Mouse (Mus musculus) MN1 (cell line): Measurements from ENCODE around the gene Mrap2.
"Not testable (repeated sequence)": the region's sequence is repeated elsewhere in the genome, so short reads cannot be mapped to it uniquely, and the experiment has no call there.

Source experiments
- DNase-seq: peaks from one replicate; pipeline ENCODE4 v3.0.0-alpha.2; 2016; ENCODE audit warnings: low spot score

Mrap2 gene

DNA sequence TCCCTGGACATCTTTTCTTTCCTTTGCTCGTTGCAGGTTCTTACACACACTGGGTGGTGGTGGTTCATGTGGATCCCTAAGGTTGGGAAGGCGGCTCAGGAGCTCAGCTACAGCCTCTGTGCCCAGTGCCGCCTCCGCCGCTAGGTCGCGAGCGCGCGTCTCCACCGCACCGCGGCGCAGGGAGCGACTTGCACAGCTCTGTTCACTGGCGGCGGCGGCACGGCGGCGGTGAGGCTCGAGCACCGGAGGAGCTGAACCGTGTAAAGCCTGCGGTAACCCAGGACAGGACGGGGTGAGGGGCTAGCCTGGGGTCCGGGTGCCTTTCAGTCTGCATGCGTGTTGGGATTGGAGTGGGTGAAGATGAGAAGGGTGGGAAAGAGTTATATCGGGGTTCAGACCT, at the start of gene Mrap2:
Mrap2 (plus strand) TSS at position 201 of the 400 bp plus-strand sequence.
- no peak for DNase-seq

- peak; percentile 61 for DNase-seq
These were observed 46.1 kb upstream of the Mrap2 start for GRCm38 (mm10) chr9:87097989-87098388.

GRCm38 (mm10) chr9:87115019-87115418, 29.1 kb upstream of the Mrap2 start:
- peak; percentile 19 for DNase-seq

- peak; percentile 48 for DNase-seq
These were observed 28.6 kb upstream of the Mrap2 start for GRCm38 (mm10) chr9:87115456-87115931.

DNA sequence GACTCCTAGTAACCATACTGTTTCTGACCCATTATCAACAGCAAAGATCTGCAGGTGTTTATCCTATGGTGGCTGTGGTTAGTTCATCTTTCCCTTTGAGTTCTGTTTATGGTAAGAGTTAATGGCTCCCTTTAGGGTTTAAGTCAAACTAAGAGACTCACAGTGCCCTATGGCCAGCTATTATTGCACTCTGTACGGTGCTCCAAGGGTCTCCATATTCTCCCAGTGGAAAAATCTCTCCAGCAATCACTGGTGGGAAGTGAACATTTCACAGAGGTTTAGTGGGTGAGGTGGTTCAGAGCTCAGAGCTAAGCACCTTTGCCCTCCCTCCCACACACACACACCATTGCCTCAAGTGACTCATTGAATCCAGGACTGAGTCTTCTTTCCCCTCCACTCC, 28.1 kb upstream of the Mrap2 start:
- no peak for DNase-seq

GRCm38 (mm10) chr9:87118996-87119395, 25.1 kb upstream of the Mrap2 start:
- no peak for DNase-seq

DNA sequence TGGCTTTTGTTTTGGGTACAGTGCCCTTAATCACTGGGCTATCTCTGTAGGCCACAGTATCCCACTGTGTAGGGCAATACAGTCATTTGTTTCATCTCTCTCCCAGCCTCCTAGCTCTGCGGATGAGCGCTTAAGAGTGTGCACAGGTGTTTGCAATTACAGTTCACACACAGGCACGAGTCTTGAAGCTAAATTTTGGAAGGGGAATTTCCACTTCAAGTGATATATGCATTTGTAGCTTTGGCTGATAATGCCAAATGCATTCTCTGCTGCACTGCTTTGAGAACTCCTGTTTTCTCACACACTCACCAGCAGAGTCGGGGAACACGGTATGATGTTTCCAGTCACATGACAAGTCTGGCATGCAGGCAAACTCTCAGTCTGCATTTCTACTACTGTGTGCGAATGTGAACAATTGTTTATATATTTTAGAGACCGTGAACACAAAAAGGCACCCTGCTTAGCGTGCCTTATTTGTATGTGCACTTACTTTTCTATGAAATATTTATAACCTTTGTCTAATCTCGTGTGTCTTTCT, 22.1 kb upstream of the Mrap2 start:
- DNase-seq: no peak

DNA sequence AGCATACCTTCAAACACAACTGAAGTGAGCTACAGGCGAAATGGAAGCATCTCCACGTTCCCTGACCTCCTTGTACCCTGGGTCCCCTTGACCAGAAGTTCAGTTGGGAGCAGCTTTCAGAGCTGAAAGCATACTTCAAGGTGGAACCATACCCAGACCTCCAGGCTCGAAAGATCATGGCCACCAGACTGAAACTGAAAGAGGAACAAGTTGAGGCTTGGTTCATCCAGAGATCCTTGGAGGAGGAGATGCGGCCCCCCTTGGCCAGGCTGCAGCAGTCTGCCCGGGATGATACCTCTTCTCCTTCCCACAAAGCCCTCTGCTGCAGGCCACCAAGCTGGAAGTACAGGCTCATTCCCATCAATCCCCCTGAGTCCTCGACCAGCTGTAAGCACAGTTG, 17.1 kb upstream of the Mrap2 start:
- not testable (repeated sequence) for DNase-seq

DNA sequence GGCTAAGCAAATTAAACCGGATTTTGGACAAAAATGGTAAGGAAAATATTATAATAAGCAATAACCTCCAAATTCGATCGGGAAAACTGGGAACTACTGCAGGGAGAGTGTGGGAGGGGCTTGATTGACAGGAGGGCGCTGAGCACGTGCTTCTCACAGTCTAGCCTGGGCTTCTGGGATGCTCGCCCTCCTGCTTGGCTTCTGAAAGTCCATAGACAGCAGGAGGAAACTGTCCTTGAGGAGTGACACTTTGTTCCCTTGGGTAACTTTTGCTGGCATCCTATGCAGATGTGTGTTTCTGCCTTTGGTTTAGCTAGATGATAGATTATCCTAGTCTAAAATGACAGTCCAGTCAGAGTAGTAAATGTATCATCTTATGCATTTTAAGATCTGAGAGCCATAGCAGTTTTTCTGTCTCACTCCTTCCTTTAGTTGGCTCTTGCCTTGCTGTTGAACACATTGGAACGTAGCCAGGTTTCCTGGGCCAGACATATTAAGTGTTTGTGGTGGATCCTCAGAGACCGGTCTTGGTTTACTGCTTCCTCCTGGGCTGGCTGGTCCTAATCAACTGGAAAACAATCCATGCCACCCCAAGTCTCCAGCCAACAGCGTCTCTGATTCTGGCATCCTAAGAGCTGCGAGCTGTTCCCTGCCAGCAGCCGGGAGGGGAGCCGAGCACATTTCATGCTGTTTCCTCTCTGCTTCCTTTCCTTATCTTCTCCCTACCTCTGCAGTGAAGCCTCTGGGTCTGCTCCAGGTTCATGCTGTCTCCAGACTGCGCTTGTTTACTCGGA, 8.1 kb upstream of the Mrap2 start:
- peak; percentile 63 for DNase-seq

DNA sequence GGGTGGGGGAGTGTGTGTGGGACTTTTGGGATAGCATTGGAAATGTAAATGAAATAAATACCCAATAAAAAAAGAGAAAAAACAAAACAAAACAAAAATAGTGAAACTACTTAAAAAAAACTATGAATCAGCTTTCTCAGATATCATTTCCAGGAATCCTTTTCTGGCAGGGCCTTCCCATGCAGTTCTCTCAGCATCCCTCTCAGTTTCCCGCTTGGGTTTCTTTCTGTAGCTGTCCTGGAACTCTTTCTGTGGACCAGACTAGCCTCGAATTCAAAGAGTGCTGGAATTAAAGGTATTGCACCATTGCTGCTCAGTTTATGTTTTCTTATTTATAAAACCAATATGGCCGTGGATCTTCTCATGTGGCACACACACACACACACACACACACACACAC, 1.0 kb upstream of the Mrap2 start:
- no peak for DNase-seq

GRCm38 (mm10) chr9:87144532-87144931, 426 bp downstream of the Mrap2 start:
- DNase-seq: no peak

DNA sequence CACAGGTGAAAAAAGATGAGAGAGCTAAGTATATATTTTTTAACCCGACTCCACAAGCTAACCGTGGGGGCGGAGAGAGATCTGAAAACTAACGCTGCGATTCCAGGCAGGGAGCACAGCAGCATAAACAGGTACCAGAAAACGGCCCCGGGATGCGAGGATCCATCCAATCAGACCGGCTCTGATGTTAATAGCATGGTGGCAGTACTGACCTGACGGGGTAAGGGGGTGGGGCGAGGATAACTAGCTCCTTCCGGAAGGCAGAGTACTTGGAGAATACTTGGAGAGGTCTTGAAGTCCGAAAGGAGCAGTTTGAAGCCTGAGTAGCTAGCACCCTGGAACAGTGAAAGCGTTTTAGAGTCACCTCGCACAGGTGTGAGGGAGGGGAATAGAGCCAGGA, 1.1 kb downstream of the Mrap2 start:
- no peak for DNase-seq

DNA sequence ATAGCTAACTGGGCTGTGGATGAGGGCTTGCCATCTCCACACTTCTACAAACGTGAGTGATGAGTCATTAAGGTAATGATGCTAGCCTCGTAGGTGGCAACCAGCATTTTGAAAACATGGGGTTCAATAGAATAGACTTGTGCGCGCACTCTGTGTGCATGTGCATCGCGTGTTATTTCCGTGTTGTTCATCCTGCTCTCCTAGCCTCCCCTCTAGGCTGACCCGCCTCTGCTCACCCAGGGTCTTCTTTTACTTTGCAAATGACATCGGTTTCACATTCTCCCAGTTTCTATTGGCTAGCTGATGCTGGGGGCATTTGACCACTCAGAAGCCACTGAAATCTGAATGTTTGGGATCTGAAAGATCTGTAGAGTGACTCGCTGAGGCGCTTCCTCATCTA, 1.6 kb downstream of the Mrap2 start:
- no peak for DNase-seq

DNA sequence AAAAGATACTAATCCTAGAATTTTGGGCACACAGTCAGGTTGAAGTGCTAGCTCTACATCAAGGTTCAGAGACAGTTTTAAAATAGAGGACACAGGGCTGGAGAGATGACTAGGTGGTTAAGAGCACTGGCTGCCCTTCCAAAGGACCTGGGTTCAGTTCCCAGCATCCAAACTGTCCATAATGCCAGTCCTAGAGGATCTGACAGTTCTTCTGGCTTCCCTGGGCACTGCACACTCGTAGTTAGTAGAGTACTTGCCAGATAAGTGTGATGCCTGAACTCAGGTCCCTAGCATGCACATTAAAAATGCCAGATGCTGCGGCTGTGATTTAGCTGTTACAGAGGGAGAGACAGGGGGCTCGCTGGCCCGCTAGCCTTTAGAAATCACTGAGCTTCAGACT, 2.3 kb downstream of the Mrap2 start:
- no peak for DNase-seq

- DNase-seq: no peak
These were observed 3.8 kb downstream of the Mrap2 start for GRCm38 (mm10) chr9:87147927-87148326.

DNA sequence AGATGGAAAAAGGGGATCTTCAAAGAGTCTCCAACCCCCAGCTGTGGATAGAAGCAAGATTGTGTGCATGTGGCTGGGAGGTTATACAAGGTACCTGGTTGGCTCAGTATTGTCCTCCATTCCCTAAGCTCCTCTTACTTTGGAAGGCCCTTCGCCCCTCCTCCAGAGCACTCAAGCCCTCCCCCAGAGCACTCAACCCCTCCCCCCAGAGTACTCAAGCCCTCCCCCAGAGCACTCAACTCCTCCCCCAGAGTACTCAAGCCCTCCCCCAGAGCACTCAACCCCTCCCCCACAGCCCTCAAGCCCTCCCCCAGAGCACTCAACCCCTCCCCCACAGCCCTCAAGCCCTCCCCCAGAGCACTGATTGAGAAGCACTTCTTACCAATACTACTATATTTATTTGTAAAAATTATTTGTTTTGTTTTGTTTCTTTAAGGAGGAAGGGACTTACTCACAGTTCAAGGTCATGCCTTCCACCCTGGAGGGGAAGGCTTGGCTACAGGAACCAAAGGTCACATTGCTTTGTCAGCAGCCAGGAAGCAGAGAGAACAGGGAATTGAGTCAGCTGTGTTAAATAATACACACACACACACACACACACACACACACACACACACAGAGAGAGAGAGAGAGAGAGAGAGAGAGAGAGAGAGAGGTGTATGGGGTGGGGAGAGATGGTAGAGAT, 8.7 kb downstream of the Mrap2 start:
- no peak for DNase-seq

DNA sequence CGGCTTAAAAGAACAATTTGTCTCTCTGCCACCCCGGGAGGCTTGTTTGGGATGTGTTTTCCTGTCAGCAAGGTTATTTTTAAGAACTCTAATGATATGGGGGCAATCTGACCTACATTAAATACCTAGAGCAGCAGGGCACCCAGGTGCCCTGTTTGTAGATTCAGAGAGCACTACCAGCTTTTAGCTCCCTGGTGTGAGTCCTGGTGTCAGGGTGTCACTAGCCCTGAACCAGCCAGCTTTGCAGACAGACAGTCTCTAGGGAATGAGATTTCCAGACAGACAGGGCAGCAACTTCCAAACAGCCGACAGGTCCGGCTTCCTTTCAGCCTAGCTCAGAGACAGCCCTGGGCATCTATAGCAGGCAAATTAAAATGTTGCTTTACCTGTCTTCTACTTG, 18.5 kb downstream of the Mrap2 start:
- no peak for DNase-seq

DNA sequence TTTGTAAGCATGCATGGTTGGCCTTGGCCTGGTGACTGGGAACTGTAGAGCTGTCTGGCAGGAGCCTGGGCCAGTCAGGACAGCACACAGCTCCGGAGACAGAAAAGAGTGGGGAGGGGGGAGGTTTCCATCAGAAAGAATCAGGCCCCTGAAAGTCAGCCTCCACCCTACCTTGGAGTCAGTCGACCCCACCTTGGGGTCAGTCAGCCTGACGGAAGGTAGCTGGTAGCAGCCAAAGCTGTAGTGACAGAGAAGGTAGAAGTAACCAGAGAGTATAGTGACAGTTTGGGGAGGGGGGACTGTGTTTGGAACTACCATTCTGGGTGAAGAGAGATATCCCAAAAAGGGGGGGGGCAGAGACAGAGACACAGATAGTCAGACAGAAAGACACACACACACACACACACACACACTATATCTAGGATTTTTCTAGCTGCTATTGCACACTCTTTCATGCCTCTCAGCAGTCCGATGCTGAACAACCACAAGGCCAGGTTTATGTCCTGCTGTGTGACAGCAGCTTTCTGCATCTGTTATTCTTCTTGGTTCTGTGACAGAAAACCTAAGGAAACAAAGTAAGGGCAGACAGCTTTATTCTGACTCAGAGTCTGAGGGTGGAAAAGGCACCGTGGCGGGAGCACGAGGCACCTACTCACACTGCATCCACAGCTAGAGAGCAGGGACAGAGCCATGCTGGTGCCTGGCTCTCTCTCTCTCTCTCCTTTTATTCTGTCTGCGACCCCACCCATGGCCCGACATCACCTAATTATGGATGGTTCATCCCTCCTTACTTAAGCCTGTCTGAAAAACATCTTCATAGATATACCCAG, 23.1 kb downstream of the Mrap2 start:
- peak; percentile 35 for DNase-seq

- DNase-seq: no peak
These were observed 23.9 kb downstream of the Mrap2 start for GRCm38 (mm10) chr9:87168051-87168450.

DNA sequence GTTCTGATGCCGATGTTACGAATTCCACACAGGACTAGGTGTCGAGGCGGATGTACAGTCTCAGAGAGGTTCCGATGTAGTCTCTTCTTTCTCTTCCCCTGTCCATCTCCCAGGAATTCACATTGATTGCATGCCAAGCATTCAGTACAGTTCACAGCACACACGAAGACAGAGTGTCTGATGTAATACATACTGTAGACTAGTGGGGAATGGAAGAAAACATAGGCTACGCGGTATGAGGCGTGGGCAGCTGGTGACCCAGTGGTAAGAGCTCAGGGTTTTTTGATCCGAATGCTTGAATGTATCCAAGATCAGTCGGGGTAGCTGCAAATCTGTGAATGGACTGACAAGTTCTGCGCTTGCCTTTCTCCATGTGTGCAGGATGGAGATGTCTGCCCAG, 25.0 kb downstream of the Mrap2 start:
- no peak for DNase-seq

DNA sequence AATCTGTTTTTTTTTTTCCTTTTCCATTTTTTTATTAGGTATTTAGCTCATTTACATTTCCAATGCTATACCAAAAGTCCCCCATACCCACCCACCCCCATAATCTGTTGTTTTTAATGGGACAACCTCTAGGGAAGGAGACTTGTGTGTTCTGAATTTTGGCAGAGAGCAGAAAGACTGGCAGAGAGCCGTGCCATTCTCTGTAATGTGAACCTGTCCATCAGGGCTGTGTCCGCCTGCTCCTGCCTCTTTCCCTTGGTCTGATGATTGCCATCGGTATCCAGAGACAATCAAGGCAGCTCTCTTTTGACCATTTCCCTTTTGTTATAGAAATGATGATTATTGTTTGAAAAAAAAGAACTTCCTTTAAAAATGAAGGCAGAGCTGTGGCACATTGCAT, 26.8 kb downstream of the Mrap2 start:
- DNase-seq: no peak

DNA sequence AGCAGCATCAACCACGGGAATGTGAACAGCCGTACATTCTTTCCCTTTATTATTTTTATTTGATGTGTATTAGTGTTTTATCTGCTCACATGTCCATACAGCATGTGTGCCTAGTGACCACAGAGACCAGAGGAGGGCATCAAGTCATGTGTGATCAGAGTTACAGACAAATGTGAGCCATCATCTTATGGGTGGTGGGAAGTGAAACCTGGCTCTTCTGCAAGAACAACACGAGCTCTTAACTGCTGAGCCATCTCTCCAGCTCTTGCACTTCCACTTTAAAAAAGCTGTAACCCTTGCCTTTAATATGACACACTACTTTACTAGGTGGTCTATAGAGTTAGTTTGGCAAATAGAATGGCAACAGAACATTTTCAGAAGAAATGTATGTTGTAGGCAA, 27.4 kb downstream of the Mrap2 start:
- no peak for DNase-seq
